Mouse (Mus musculus) cortical plate, adult 2 months (tissue): Measurements from ENCODE around the gene Btg1.

ENCODE experiments used
- CTCF ChIP-seq: fragments of 200-500 bp; IDR thresholded peaks from 2 replicates; pipeline ENCODE4 v1.5.1; 2011; ENCODE audit warnings: mild to moderate bottlenecking, control low read depth, low read length; ENCODE audit not compliant: insufficient read depth; ENCODE audit errors: extremely low read depth
- POLR2A ChIP-seq: fragments of 200-500 bp; IDR thresholded peaks from 2 replicates; pipeline ENCODE4 v1.6.1; 2011; ENCODE audit warnings: mild to moderate bottlenecking, low read length, control low read depth; ENCODE audit not compliant: insufficient read depth; ENCODE audit errors: extremely low read depth

DNA sequence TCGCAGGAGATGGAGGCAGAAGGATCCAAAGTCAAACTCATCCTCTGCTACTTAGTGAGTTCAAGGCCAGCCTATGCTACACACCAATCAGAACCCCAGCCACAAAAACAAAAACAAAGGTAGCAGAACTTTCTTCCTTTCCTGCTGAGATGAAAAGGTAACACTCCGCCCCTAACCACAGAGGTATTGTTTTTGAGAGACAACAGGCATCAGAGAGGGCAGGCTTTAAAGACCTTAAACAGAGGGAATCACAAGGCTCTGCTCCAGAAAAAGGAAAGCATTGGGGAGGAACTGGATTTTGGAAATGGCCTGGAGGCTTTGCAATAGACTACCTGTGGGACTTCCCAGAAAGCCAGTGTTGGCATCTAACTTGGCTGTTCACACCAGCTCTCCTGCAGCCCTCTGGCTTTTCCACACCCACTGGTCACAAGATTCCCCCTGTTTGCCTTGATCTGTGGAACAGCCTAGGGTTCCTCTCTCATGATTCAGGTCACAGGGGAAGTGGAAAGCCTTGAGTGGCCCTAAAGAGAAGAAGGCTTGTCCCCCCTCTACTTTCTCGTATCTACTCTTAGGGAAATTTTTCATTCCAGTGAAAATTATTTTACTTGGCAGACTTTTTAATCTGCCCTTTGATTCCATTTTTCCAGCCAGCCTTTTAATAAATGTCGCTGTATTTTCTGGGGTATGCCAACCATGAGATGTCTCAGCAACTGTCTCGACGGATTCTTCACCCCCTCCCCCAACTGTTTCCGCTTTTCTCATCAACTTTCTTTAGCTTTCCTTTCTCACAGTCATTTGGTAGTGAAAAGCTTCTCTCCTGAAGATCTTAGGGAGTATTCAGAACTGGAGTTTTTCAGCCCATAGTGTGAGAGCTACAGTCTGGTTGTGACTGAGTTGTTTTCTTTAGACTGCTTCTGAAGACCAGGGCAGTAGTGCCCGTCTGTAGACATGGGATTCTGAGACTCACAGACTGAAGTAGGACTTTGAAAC lies 7.2 kb upstream of the Btg1 start:
- TF ChIP-seq POLR2A (no peak), CTCF (no peak)
